Mouse (Mus musculus) thymus, postnatal 25 days (tissue): Measurements from ENCODE around the gene Hoxb7.
A peak's percentile ranks its signal among the peaks of the same experiment; 100 is the strongest.

Source experiments
- DNase-seq: peaks from one replicate; pipeline ENCODE4 v3.0.0; 2022

Hoxb7 gene

DNA sequence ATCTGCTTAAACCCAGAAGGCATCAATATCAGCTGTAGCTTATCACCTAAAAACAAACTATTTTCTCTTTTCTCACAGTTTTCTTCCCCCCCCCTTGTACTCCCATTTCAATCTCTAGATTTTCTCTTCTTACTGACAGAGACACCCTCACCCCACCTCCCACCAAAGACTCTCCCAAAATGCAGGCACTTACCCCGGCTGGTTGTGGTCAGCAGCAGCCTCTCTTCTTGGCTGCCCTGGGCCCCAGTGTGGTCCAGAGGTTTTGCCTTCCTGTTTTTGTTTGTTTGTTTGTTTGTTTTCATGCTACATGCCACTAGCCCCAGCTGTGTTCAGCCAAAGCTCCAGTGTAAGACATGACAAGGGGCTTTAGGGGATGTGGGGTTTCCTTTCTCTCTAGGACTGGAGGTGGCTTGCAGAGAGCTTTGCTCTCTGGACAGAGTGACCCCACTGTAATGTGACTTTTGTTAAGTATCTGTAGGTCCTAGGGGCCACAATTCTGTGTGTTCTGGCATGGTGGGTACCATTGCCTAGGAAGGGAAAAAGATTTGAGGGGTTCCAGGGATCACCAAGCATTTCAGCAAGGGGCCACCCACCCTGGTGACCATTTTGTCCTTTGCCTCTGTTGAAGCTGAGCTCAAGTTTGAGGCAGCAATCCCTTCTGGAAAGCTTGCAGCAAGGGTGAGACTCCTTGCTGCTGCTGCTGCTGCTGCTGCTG is 18.2 kb upstream of the Hoxb7 start:
- DNase-seq: no peak

DNA sequence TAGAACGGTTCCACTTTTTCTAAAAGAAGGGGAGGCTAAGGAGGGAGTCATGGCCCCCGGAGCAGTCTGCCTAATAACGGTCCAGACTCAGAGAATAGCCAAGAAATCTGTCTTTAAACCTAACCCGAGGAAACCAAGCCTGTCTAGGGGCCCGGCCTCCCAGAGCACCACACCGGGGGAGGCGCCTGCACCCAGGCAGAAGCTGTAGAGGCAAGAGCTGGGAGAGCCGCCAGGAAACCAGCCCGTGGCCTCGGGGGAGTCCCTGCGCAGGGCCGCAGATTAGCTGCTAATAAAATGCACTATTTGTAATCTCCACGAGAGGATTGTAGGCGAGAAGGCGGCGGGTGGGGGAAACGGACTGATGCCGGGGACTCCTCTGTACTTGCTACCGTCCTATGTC is 16.6 kb upstream of the Hoxb7 start:
- DNase-seq: no peak

DNA sequence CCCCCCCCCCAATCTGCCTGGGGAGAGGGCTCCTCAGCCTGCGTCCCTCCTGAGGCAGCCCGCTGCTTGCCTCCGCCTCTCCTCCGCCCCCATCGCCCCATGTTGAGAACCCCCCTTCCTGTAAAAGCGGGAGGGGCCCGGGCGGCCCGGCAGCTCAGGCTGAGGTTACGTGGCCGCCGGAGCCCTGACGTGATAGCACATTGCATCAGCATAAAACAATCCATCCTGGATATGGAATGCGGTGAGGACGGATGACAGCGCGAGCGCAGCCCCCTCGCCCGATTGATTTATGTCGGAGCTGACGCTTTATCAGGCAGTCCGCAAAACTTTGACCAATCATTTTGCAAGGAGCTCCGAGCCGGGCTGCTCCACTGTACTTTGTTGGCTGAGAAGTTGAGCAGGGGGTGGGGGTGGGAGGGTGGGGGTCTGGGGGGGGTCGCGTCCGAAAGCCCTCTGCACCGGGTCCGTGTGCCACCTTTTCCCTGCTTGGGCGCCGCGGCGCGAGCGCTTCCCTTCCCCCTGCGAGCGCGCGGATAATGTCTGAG is 15.4 kb upstream of the Hoxb7 start, which contains the start of gene Hoxb9:
Gene Hoxb9, plus strand, starts transcription at position 462 of the 545 bp plus-strand sequence.
- DNase-seq: no peak

DNA sequence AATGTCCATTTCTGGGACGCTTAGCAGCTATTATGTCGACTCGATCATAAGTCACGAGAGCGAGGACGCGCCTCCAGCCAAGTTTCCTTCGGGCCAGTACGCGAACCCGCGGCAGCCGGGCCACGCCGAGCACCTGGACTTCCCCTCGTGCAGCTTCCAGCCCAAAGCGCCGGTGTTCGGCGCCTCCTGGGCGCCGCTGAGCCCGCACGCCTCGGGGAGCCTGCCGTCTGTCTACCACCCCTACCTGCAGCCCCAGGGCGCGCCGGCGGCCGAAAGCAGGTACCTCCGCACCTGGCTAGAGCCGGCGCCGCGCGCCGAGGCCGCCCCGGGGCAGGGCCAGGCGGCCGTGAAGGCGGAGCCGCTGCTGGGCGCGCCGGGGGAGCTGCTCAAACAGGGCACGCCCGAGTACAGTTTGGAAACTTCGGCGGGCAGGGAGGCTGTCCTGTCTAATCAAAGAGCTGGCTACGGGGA is 14.8 kb upstream of the Hoxb7 start:
- DNase-seq: no peak

DNA sequence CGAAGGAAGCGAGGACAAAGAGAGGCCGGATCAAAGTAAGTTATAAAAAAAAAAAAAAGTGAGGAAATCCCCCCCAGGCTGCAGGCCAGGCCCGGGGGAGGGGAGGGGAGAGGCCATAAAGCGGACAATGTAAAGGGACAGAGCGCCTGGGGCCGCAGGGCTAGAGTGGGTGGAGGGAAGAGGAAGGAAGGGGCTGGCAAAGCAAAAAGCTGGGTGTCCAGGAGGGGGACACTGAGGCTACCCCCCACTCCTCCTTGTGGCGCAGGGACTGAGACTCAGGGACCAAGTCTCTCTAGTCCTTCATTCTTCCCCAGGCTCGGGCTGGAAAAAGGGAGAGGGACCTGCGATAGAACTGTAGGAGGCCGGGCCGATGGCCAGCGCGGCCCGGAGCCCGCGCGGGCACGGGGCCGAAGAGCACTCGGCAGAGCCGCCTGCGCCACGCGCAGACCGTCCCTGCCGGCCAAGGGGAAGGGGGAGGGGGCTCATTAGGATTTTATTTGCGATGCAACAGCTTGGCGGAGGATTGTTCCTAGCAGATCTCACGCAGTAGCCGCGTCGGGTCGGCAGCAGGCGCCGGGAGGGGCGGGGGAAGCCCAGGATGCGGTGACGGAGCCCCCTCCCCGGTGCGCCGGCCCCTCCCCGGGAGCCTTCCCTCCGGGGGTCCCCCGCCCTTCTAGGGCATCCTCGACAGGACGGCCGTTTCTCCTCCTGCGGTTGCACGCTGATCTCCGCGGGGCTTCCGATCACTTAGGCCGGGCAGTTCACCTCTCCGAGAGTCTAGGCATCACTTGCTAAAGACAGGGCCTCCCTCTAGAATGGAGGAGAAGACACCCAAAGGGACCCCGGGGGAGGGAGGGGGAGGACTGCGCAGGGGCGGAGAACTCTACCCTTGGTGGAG is 14.2 kb upstream of the Hoxb7 start:
- no peak for DNase-seq

DNA sequence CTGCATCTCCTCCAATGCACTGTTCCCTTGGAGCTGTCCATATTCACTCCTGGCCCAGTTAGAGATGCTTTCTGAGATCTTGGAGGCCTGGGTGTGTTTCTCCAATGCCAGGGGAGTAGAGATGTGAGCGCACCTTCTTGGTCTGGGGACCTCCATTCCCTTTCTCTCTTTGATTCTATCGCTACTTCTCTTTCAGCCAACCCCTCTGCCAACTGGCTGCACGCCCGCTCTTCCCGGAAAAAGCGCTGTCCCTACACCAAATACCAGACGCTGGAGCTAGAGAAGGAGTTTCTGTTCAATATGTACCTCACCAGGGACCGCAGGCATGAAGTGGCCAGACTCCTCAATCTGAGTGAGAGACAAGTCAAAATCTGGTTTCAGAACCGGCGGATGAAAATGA is 12.0 kb upstream of the Hoxb7 start:
- no peak for DNase-seq

DNA sequence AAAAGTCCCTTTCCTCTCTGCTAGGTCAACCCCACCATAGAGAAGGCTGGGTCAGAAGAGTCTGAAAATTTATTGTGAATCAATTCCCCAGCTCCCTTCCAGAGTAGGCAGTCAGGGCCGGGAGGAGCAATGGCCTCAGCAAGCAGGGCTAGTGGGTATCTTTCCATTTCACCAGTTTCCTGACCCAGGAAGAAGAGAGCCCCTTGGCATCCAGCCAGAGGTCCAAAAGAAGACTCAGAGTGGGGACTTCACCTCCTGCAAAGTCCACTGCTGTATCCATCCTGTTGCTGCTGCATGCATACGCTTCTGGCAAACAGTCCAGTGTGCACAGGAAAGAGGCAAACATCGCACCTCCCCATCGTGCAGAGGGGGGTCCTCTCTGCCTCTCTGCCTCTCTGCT is 10.5 kb upstream of the Hoxb7 start:
- DNase-seq: no peak

DNA sequence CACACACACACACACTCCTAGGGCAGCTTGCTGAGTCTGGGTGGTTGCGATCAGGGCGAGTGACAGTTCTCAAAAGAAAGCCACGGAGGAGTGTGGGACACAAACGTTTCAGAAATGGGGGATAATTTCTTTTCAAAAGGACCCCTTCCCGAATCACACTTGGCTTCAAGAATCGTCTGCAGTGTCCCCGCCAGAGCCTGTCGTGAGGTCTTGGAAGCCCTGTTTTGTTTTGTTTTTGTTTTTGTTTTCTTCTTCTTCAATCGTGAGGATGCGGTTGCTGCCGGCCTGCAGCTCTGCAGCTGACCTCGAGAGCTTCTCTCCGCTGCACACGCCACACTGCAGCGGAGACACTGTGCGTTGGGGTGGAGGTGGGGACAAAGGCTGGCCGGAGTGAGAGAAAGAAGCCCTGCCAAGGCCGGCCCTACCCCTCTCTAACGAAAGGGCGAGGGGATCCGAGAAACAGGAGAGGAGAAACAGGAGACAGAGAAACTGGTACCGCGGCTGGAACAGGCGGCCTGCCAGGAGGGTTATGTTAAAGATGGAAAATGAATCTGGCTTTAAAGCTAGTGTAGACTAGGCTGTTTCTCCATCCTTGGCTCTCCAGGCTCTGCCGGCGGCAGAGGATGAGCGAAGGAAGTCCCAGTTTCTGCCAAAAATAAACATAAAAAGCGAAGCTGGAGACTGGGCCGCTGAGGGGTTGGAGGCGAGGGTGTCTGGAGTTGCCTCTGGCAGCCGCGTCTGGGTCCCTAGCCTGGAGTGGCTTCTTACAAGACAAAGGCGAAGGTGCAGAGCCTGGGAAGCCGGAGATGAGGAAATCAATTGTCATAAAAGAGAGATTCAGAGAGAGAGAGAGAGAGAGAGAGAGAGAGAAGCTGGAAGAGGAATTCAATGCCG is 9.0 kb upstream of the Hoxb7 start:
- DNase-seq: no peak

DNA sequence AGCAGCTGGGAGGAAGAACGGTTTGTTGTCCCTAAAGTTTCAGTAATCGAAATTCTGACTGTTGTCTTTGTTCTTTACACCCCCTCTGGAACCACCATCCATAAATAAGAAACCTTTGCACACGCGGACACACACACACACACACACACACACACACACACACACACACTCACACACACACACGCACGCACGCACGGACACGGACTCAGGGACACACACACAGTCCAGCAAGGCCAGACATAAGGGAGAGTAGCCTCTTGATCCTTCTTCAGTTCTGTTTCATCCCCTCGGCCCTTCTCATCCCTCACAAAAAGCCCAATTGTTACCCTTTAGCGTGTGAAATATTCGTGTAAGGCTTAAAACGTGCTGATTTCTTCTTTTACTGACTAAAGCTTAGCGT is 8.1 kb upstream of the Hoxb7 start:
- no peak for DNase-seq

DNA sequence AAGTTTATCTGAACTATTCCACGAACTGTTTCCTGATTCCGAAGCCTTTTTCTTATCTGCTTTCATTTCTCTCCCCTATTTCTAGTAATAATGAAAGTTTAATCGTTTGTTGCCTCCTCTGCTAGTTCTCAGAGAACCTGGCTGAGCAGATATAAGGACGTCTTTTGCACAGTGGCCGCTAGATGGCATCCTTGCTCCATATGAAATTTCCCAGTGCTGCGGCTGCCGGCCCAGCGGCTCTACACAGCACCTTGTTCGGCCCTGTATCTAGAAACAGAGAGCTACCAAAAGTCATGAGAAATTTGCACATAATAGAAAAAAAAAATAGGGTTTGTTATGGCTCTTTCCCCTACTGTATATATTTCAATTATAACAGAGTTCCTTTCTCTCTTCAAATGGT is 7.7 kb upstream of the Hoxb7 start:
- peak; percentile 83 for DNase-seq

DNA sequence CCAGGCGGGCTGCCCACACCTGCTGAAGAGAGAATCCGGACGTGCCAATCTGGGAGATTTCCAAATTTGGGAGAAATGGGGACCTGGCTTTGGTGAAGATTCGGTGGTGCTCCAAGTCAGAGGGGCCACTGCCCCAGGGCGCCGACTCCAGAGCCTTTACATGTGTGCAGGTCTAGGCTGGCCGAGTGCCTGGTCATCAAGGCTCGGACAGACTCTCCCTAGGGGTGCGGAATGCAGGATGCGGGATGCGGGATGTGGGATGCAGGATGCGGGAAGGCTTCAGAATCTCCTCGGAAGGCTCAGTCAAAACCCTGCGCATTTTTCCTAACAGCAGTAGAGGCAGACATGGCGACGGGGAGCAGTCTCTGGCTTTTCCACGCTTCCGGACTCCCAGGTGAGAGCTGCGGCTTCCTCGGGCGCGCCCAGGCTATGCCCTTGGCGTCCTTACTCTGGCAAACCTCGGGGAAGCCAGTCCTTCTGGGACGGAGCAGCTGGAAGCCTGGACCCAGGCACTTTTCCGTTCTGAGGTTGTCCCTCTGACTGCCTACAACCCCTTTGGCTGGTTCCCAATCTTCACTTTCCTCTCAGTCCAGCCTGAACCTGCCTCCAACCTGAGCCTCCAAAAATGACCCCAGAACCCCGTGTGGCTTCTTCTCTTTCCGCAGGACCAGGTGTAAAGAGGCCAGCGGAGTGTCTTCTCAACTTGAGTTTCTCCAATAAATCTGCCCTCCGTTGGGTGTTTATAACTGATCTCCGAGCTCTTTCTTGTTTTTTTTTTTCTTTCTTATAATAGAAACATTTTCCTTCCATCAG is 6.8 kb upstream of the Hoxb7 start:
- DNase-seq: no peak

DNA sequence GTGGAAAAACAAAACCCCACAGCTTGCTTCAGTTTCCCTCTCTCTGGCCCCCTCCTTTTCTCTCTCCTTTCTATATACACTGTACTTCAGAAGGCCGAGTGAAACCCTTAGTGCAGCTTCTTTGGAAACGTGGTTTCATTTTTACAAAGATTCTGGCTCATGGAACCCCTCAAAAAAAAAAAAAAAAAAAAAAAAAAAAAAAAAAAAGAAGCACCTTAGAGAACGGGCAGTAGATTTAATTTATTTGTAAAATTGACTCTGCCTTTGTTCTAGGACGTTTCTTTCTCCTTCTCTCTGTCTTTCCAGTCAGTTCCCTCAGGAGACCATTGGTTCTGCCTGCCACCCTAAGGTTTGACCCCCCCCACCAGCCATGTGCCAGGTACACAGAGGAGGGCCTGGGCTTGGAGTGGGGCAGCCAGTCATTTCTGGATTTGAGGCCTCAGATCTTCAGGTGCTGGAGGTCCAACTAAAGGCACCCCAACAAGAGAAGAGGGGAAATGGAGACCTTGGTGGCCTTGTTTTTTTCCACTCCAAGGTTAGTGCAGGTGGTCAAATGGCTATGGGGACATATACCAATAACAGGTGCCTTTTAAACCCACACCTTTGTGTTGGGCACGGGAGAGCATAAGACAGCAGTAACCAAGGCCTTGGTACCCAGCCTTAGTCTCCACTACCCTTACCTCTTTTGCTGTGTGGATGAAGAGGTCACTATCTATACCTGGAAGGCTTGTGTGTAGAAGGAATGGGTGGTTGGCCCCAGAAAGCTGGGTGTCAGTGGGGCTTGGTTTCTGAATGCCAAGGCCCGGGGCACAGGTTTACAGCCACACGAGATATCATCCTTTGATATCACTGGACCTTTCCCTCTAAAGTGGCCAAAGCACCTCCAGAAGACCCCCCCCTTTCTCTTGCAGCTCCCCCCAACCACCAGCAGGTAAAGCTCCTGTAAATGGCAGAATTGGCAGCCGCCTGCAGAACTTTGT is 5.7 kb upstream of the Hoxb7 start:
- no peak for DNase-seq

DNA sequence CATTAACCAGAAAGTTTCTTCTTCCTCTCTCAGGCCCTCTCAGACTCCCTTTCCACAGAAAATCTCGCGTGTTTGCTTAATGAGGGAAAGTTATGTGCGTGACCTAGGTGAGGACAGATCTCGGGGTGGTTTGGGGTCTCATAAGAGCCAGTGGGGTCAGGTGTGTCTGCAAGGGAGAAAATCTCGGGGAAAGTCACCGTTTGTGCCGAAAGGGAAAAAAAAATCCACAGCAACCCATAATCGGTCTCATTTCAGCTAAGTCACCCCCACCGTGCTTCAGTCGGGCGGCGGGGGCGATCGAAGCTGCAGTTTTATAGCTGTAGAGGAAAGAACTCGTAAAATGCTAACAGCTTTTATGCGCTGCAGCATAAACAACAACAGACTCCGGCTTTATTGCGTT is 5.0 kb upstream of the Hoxb7 start:
- DNase-seq: no peak

DNA sequence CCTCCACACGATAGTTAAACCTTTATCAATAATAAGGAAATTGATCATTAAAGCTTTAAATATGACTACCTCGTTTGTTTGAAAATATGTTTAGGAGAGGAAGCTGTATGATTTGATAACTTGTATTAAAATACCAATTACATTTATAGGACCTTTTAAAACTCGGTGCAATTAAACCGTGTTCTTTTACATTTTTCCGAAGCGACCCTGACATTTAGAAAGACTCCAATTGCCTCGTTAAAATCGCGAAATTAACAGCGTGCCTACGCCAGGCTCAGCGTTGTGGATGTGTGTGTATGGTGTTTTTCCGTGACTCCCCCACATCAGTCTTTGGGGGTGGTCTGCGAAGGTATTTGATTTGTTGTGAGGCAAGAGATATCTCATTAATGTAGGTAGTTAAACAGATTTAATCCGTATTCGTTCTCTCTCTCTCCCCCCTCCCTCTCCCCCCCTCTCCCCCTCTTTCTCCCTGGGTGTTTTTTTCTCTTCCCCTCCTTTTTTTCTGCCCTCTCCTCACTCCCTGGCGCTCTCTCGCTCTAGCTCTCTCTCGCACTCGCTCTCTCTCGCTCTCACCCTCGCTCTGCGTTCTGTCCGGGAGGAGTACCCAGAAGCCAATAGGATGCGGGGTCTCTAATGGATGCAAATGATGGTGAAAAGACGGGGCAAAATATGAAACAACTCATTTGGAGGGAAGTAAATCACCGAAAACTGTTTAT is 4.4 kb upstream of the Hoxb7 start, which contains the start of gene Hoxb8:
Gene Hoxb8, plus strand, starts transcription at position 51 of the 716 bp plus-strand sequence.
- DNase-seq: no peak

DNA sequence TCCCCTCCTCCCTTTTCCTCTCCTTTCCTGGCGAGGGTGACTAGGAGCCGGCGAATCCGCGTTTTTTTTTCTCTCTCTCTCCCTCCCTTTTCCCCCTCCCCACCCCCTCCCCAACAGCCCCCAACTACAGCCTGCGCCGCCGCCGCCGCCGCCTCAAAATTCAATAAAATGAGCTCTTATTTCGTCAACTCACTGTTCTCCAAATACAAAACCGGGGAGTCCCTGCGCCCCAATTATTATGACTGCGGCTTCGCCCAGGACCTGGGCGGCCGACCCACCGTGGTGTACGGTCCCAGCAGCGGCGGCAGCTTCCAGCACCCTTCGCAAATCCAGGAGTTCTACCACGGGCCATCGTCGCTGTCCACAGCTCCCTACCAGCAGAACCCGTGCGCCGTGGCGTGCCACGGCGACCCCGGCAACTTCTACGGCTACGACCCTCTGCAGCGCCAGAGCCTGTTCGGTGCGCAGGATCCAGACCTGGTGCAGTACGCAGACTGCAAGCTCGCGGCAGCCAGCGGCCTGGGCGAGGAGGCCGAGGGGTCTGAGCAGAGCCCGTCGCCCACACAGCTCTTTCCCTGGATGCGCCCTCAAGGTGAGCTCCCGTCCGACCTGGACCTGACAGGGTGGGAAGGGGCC is 3.5 kb upstream of the Hoxb7 start:
- DNase-seq: no peak

DNA sequence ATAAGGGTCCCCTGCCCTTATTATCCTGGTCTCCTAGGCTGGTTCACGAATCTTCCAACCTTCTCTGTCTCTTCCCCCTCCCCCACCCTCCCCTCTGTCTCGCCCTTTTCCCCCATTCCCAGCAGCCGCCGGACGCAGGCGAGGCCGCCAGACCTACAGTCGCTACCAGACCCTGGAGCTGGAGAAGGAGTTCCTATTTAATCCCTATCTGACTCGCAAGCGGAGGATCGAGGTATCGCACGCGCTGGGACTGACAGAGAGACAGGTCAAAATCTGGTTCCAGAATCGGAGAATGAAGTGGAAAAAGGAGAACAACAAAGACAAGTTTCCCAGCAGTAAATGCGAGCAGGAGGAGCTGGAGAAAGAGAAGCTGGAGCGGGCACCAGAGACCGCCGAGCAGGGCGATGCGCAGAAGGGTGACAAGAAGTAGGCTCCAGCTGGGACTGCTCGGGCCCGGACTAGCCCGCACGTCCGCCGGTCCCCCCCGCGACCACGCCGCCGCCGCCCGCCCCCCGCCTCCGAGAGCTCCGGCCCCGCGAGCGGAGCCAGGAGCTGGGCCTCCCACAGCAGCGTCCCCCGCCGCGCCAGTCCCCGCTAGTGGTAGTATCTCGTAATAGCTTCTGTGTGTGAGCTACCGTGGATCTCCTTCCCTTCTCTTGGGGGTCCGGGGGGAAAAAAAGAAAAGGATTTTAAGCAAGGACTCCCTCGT is 2.2 kb upstream of the Hoxb7 start:
- DNase-seq: no peak

DNA sequence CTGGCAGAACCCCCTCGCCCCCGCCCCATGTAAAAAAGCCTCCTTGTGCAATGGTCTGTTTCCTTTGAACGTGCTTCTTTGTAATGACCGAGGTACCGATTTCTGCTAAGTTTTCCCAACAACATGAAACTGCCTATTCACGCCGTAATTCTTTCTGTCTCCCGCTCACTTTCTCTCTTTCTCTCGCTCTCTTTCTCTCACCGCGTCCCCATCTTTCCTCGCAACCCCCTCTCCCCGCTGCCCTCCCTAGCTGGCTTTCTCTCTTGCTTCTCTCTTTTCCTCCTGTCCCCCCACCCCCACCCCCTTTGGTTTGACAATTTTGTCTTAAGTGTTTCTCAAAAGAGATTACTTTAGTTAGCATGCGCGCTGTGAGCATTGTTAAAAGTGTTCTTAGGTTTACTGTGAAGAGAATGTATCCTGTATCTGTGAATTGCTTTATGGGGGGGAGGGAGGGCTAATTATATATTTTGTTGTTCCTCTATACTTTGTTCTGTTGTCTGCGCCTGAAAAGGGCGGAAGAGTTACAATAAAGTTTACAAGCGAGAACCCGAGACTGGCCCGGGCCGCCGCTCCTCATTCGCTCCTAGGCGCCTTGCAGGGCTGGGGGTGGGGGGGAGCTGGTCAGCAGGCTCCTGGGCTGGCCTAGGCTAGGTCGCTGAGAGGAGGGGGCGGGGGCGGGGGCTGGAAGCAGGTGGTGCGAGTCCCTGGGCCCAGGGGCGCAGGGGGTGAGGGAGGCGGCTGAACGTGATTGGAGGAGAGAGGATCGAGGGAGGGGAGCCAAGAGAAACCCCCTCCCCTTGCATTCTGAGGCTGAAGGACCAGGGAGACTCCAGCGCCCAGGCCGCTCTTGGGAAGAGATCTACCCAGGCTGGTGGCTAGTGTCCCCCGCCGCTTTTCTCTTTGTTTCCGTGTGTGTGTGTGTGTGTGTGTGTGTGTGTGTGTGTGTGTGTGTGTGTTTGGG is 1.4 kb upstream of the Hoxb7 start:
- no peak for DNase-seq
